Mouse (Mus musculus) embryonic fibroblast, embryonic 13.5 days (primary cell): ENCODE data around the gene 4930505A04Rik.

Experiments used
- CTCF ChIP-seq: IDR thresholded peaks from 2 replicates; pipeline ENCODE4 v1.5.1; 2011; ENCODE audit warnings: mild to moderate bottlenecking, control low read depth, low read length, moderate library complexity, borderline replicate concordance; ENCODE audit not compliant: insufficient read depth
- POLR2A ChIP-seq: IDR thresholded peaks from 2 replicates; pipeline ENCODE4 v1.6.1; 2011; ENCODE audit warnings: low read depth, mild to moderate bottlenecking, control low read depth, low read length, moderate library complexity

GRCm38 (mm10) chr11:30433256-30433950 lies 38.2 kb downstream of the 4930505A04Rik start:
- TF ChIP-seq CTCF: no peak
- TF ChIP-seq POLR2A: no peak
